Mouse (Mus musculus) liver, postnatal 0 days (tissue): Measurements from ENCODE around the gene Siglec1. TPM values are rescaled to one million over a fixed set of nuclear protein-coding genes. Genes with fewer than 3 reads are reported as not detected.

Experiments
- ATAC-seq: fragments of 200-750 bp; cut with Nextera tagmentation; 2 replicates; pipeline ENCODE4 v1.8.0; 2017; ENCODE audit warnings: mild to moderate bottlenecking, moderate library complexity
- DNase-seq: peaks from one replicate; pipeline ENCODE4 v3.0.0-alpha.2; 2016
- H3K27ac ChIP-seq: fragments of 300-500 bp; sonication (generic); 2 replicates; pipeline ENCODE4 v1.5.1; 2014; ENCODE audit warnings: antibody characterized with exemption, moderate library complexity, mild to moderate bottlenecking, low read depth
- H3K27me3 ChIP-seq: fragments of 300-500 bp; sonication (generic); 2 replicates; pipeline ENCODE4 v1.6.1; 2014; ENCODE audit warnings: low read length, control low read depth, mixed read lengths; ENCODE audit not compliant: insufficient read depth
- H3K36me3 ChIP-seq: fragments of 300-500 bp; sonication (generic); replicated peaks from 2 replicates; pipeline ENCODE4 v1.6.1; 2014; ENCODE audit warnings: mild to moderate bottlenecking, control low read depth, low read length, moderate library complexity, mixed read lengths; ENCODE audit not compliant: insufficient read depth
- H3K4me1 ChIP-seq: fragments of 300-500 bp; sonication (generic); 2 replicates; pipeline ENCODE4 v1.6.1; 2014; ENCODE audit warnings: antibody characterized with exemption, mild to moderate bottlenecking, control low read depth; ENCODE audit not compliant: insufficient read depth
- H3K4me2 ChIP-seq: fragments of 300-500 bp; sonication (generic); 2 replicates; pipeline ENCODE4 v1.6.1; 2014; ENCODE audit warnings: low read depth, mild to moderate bottlenecking, low read length, moderate library complexity, mixed read lengths
- H3K4me3 ChIP-seq: fragments of 300-500 bp; sonication (generic); 2 replicates; pipeline ENCODE4 v1.5.1; 2014; ENCODE audit warnings: low read depth, low read length
- H3K9ac ChIP-seq: fragments of 300-500 bp; sonication (generic); replicated peaks from 2 replicates; pipeline ENCODE4 v1.6.1; 2014; ENCODE audit warnings: mild to moderate bottlenecking, moderate library complexity
- H3K9me3 ChIP-seq: fragments of 300-500 bp; sonication (generic); 2 replicates; pipeline ENCODE4 v1.6.1; 2016; ENCODE audit warnings: mild to moderate bottlenecking, control low read depth, low read length, mixed read lengths
- CTCF ChIP-seq: sonication (generic); IDR thresholded peaks from 2 replicates; pipeline ENCODE4 v1.5.1; 2016; ENCODE audit warnings: antibody characterized with exemption, low read depth
- EP300 ChIP-seq: IDR thresholded peaks from 2 replicates; pipeline ENCODE4 v1.6.1; 2016; ENCODE audit warnings: antibody characterized with exemption, low read depth, mild to moderate bottlenecking
- WGBS: fragments of 180-500 bp; shearing (Covaris S2); extraction: QIAGEN DNeasy Blood & Tissue Kit; methylation state at CpG from one replicate; pipeline ENCODE4 v1.1.7; 2014; ENCODE audit not compliant: insufficient replicate concordance; 5-methylcytosine and 5-hydroxymethylcytosine counted together
- polyA plus RNA-seq: library from polyadenylated mRNA; unstranded; fragments of >200 nt; fragmentation: Nextera tagmentation; extraction: Ambion mirVana; gene quantifications from 2 replicates; pipeline ENCODE4 v1.2.1, GENCODE M21; 2015

Siglec1 gene
- polyA plus RNA-seq, 1 experiment from 2014 or later, result 2.0 TPM

DNA sequence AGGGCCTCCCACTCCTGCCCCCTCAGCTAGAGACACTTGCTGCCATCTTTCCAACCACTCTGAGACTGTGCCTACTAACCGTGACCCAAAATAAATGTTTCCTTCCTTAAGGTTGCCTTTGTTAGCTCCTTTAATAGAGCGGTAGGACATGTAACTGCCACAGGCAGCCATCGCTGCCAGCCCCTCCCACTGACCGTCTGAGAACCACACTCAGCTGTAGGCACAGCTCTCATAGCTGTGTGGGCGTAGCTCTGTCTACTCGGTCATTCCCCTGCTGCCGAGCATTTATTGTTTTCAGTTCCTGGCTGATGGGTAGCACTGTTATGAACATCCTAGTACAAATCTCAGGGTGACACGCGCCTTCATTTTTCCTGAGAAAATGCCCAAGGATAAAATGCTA, 20.2 kb downstream of the Siglec1 start:
- WGBS, result 57% methylated on average over 9 of the region's 9 CpGs

DNA sequence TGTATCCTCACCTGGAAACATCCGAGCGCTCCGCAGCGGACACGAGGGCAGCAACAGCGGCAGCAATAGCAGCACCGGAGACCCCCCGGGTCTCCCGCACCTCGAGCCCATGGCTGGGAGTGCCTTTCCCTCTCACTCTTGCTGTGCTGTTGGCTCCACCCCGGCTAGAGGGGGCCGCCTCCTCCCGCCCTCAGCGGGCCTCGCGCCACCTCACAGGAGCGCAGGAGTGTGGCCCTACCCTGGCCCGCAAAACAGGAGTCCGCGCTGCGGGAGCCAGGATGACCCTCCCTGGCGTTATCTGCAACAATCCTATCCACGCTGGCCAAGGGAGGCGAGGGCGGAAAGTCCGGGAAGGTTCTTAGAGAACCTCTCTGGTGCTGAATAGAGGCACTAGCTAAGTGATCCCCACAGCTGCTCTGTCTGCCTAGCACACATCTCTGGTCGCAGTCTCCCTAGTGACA, 23.1 kb downstream of the Siglec1 start, which contains the start of gene Adam33:
Gene Adam33, minus strand, starts transcription at position 411 of the 461 bp plus-strand sequence.
- Histone ChIP-seq H3K27me3 (peaks cover 39% of the 10 kb centered on the region), H3K4me2 (peak within 1 kb of the TSS; percentile 15; the same call in 1 of the 2 replicates), H3K27ac (no peak within 1 kb of the TSS), H3K4me3 (no peak within 1 kb of the TSS), H3K9me3 (no peaks in the 10 kb centered on the region), H3K9ac (no peak within 1 kb of the TSS), H3K4me1 (no peaks in the 10 kb centered on the region), H3K36me3 (no peaks in the 10 kb centered on the region)
- WGBS, result 3% methylated on average over 19 of the region's 27 CpGs
- TF ChIP-seq CTCF (no peak), EP300 (no peak)
- ATAC-seq (no peak), DNase-seq (no peak)

More for the DNA sequence above, 20.2 kb downstream of the Siglec1 start:
- no peaks in the 10 kb centered on the region for H3K9me3 ChIP-seq
- H3K27ac ChIP-seq, result no peak overlapping the region
- H3K9ac ChIP-seq, result no peak overlapping the region
- peaks cover 40% of the 10 kb centered on the region for H3K27me3 ChIP-seq
- H3K4me3 ChIP-seq, result no peak overlapping the region
- TF ChIP-seq EP300, result no peak
- no peak for TF ChIP-seq CTCF
- H3K4me1 ChIP-seq, result no peaks in the 10 kb centered on the region
- no peak for ATAC-seq
- H3K36me3 ChIP-seq, result no peaks in the 10 kb centered on the region
- no peak for DNase-seq
- H3K4me2 ChIP-seq, result no peak overlapping the region

DNA sequence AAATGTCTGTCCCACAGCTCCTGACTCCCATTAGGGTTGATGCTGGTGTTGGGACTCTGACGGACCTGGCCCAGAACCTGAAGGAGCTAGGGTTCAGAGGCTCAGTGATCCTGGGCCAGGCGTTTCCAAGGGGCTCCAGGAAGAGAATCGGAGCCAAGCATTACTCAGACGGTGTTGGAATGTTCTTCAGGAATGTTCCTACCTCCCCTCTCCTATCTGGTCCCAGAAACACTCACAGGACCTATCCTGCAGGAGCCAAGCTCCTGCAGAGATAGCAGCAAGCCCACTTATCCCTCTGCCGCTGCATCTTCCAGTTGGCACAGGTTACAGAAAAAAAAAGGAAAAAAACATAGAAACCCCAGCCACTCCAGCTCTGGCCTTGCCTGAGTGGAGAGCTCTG, 25.0 kb downstream of the Siglec1 start:
- ATAC-seq (no peak), DNase-seq (no peak)
- H3K4me1 ChIP-seq, result no peaks in the 10 kb centered on the region
- TF ChIP-seq CTCF (no peak), EP300 (no peak)
- H3K4me3 ChIP-seq, result no peak overlapping the region
- no peak overlapping the region for H3K9ac ChIP-seq
- no peak overlapping the region for H3K4me2 ChIP-seq
- H3K27ac ChIP-seq, result no peak overlapping the region
- WGBS, result 50% methylated on average over 5 of the region's 5 CpGs
- H3K27me3 ChIP-seq, result peaks cover 39% of the 10 kb centered on the region
- no peaks in the 10 kb centered on the region for H3K9me3 ChIP-seq
- no peaks in the 10 kb centered on the region for H3K36me3 ChIP-seq

DNA sequence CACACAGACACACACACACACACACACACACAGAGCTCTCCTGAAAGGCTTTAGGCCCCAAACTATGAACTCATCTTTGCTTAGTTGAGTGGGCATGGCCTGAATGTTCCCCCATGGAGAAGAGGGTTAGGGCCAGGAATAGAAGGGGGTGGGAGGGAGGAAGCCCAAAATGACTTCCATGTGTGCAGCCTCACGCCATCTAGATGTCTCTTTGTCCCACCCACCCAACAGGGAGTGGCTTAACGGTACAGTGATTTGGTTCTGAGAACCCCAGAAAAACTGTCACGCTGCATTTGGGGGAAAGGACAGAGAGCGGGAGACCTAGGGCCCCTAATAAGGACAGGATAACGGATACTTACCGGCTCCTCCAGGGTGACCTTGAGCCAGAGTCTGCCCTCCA, 25.8 kb downstream of the Siglec1 start:
- Histone ChIP-seq H3K9me3 (no peaks in the 10 kb centered on the region), H3K27me3 (peaks cover 38% of the 10 kb centered on the region), H3K4me3 (no peak overlapping the region), H3K27ac (no peak overlapping the region), H3K4me2 (no peak overlapping the region), H3K4me1 (0 out of 2 replicates have a peak, but pooled peaks cover 6% of the 10 kb centered on the region), H3K9ac (no peak overlapping the region), H3K36me3 (no peaks in the 10 kb centered on the region)
- no peak for ATAC-seq
- 47% methylated on average over 6 of the region's 6 CpGs for WGBS
- no peak for TF ChIP-seq CTCF
- no peak for TF ChIP-seq EP300
- no peak for DNase-seq

DNA sequence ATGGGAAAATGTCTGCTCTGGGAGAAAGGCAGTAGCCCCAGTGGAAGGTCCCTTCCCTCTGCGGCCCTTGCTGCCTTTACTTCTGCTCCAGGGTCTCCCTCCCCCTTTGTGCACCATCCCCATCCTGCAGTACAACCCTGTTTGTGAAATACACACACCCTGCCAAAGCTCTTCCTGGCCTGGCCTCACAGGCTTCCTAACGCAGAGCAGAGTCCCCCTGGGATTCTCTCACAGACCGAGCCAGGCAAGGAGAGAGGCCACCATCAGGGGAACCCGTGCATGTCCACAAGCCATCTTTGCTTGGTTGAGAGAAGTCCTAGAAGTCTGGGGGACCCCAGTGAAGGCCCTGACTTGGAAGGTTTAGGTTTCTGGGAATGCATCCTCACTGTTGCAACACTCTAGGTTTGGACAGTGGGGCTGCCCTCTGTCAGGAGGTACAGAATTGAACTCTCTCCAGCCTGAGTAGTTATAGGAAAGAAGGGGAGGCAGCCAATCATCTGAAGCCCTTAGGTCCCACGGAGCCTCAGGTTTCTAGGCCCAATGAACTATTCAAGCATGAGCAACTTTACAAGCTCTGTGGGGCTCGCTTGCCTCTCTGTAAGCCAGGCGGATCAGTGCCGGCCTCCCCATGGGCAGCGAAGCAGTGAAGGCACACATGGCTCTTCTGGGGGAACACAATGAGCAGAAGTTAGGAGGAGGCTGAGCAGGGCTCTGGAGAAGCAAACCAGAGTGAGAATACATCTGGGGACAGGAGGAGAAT, 26.6 kb downstream of the Siglec1 start:
- peaks cover 45% of the 10 kb centered on the region for H3K27me3 ChIP-seq
- ATAC-seq (no peak), DNase-seq (no peak)
- no peak overlapping the region for H3K4me3 ChIP-seq
- H3K4me2 ChIP-seq, result no peak overlapping the region
- no peak overlapping the region for H3K27ac ChIP-seq
- H3K9ac ChIP-seq, result no peak overlapping the region
- H3K9me3 ChIP-seq, result no peaks in the 10 kb centered on the region
- WGBS, result 72% methylated on average over 9 of the region's 9 CpGs
- TF ChIP-seq CTCF (no peak), EP300 (no peak)
- 0 out of 2 replicates have a peak, but pooled peaks cover 6% of the 10 kb centered on the region for H3K4me1 ChIP-seq
- no peaks in the 10 kb centered on the region for H3K36me3 ChIP-seq

DNA sequence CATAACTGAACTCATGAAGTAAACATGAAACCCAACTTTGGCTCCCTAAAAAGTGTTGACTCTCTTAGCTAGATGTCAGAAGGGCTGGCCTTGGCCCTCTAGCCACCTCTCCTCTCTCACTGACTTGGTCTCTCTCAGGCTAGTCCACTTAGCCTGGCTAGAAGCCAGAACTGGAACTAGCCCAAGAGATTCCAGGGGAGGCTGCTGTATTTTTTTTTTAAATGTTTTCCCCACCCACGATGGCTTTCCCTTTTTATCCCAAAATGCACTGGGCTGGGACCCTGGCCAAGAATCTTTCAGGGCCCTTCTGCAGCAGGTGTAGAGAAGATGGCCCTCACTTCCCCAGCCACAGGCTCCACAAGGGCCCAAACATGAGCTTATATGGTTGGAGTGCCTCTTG, 27.2 kb downstream of the Siglec1 start:
- no peak for ATAC-seq
- no peak for DNase-seq

More for the DNA sequence above, 27.2 kb downstream of the Siglec1 start:
- no peaks in the 10 kb centered on the region for H3K36me3 ChIP-seq
- H3K9me3 ChIP-seq, result no peaks in the 10 kb centered on the region
- H3K9ac ChIP-seq, result no peak overlapping the region
- no peak for TF ChIP-seq CTCF
- no peak for TF ChIP-seq EP300
- no peak overlapping the region for H3K4me3 ChIP-seq
- H3K27me3 ChIP-seq, result peaks cover 45% of the 10 kb centered on the region
- H3K4me2 ChIP-seq, result no peak overlapping the region
- 57% methylated on average over 1 of the region's 1 CpGs for WGBS
- peaks cover 6% of the 10 kb centered on the region; the same call in 1 of the 2 replicates for H3K4me1 ChIP-seq
- H3K27ac ChIP-seq, result no peak overlapping the region
